Mouse (Mus musculus): Measurements from ENCODE around the gene Sohlh2. TPM values are rescaled to one million over a fixed set of nuclear protein-coding genes. Genes with fewer than 3 reads are reported as not detected.
"Not testable (repeated sequence)": the region's sequence is repeated elsewhere in the genome, so short reads cannot be mapped to it uniquely, and the experiment has no call there.

Gene Sohlh2
- polyA plus RNA-seq, 1 experiment from 2014 or later = 0.13 TPM

- no peaks in the 10 kb centered on the region for H3K27me3 ChIP-seq (ENCODE audit: control insufficient read depth, insufficient read depth, low read length)
- H3K4me3 ChIP-seq (replicated peaks; ENCODE audit: low read length) = no peak overlapping the region
- no peaks in the 10 kb centered on the region for H3K9me3 ChIP-seq (ENCODE audit: control insufficient read depth, low read length)
- no peaks in the 10 kb centered on the region for H3K36me3 ChIP-seq (replicated peaks; ENCODE audit: control insufficient read depth, insufficient read depth)
- no peak for DNase-seq (ENCODE audit: low spot score)
- no peak for ATAC-seq (ENCODE audit: low FRiP score)
- no peak overlapping the region for H3K4me2 ChIP-seq (replicated peaks)
- no peaks in the 10 kb centered on the region for H3K4me1 ChIP-seq (replicated peaks; ENCODE audit: control insufficient read depth, insufficient read depth, low read length)
- no peak overlapping the region for H3K27ac ChIP-seq
- 87% methylated on average over 5 of the region's 5 CpGs for WGBS
- no peak overlapping the region for H3K9ac ChIP-seq
Observed at GRCm38 (mm10) chr3:55195581-55196327, 13.9 kb downstream of the Sohlh2 start.

DNA sequence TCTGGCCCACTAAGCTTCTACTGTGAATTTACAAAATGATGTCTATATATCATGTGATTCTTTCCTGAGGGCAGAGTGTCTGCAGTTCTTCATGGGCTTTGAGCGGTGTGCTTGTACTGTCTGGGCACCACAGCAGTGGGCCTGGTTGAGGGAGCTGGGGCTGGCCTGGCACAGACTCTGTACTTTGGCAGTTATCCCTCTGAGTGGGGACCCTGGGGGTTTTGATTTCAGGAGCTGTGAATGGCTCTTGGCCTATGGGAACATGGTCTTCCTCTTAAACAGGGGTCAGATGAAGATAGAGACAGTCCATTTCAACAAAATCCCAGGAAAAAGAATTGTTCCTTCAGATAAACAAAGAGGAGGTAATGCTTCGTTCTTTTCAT is 14.5 kb downstream of the Sohlh2 start:
- Histone ChIP-seq H3K4me3 (replicated peaks; ENCODE audit: low read length) (no peak overlapping the region), H3K27ac (no peak overlapping the region), H3K4me2 (replicated peaks) (no peak overlapping the region), H3K36me3 (replicated peaks; ENCODE audit: control insufficient read depth, insufficient read depth) (no peaks in the 10 kb centered on the region), H3K4me1 (replicated peaks; ENCODE audit: control insufficient read depth, insufficient read depth, low read length) (no peaks in the 10 kb centered on the region), H3K9ac (no peak overlapping the region), H3K27me3 (ENCODE audit: control insufficient read depth, insufficient read depth, low read length) (no peaks in the 10 kb centered on the region), H3K9me3 (ENCODE audit: control insufficient read depth, low read length) (no peaks in the 10 kb centered on the region)
- DNase-seq (ENCODE audit: low spot score) (no peak), ATAC-seq (ENCODE audit: low FRiP score) (no peak)
- WGBS = 89% methylated on average over 2 of the region's 2 CpGs

DNA sequence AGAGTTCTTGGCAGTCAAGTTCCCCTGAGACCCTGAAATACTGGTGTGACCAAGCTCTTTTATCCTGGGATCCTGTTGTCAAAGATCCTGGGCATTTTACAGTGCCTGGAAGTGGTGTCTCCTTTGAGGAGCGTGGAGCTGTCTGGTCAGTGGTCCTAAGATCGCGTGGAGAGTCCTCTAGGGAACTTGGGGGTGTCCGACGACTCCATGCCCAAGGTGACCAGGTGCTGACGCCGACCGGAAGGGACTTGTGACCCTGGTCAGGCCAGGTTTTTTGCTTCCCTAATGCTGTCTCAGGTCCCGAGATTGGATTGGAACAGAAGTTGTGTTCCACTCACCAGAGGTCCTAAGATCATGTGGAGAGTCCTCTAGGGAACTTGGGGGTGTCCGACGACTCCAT is 21.8 kb downstream of the Sohlh2 start:
- WGBS = 94% methylated on average over 11 of the region's 11 CpGs
- H3K9me3 ChIP-seq (ENCODE audit: control insufficient read depth, low read length); H3K4me1 ChIP-seq (replicated peaks; ENCODE audit: control insufficient read depth, insufficient read depth, low read length); H3K36me3 ChIP-seq (replicated peaks; ENCODE audit: control insufficient read depth, insufficient read depth); H3K4me3 ChIP-seq (replicated peaks; ENCODE audit: low read length); DNase-seq (ENCODE audit: low spot score); ATAC-seq (ENCODE audit: low FRiP score); H3K4me2 ChIP-seq (replicated peaks); H3K27me3 ChIP-seq (ENCODE audit: control insufficient read depth, insufficient read depth, low read length); H3K27ac ChIP-seq; H3K9ac ChIP-seq: not testable (repeated sequence)

- H3K4me3 ChIP-seq (replicated peaks; ENCODE audit: low read length) = no peak overlapping the region
- DNase-seq (ENCODE audit: low spot score) (no peak), ATAC-seq (ENCODE audit: low FRiP score) (no peak)
- no peaks in the 10 kb centered on the region for H3K27me3 ChIP-seq (ENCODE audit: control insufficient read depth, insufficient read depth, low read length)
- no peaks in the 10 kb centered on the region for H3K9me3 ChIP-seq (ENCODE audit: control insufficient read depth, low read length)
- no peak overlapping the region for H3K9ac ChIP-seq
- H3K4me1 ChIP-seq (replicated peaks; ENCODE audit: control insufficient read depth, insufficient read depth, low read length) = no peaks in the 10 kb centered on the region
- H3K27ac ChIP-seq = no peak overlapping the region
- WGBS = 99% methylated on average over 2 of the region's 2 CpGs
- no peak overlapping the region for H3K4me2 ChIP-seq (replicated peaks)
- H3K36me3 ChIP-seq (replicated peaks; ENCODE audit: control insufficient read depth, insufficient read depth) = no peaks in the 10 kb centered on the region
Observed at GRCm38 (mm10) chr3:55206413-55206812, 24.6 kb downstream of the Sohlh2 start.

- H3K27me3 ChIP-seq (ENCODE audit: control insufficient read depth, insufficient read depth, low read length) = no peaks in the 10 kb centered on the region
- ATAC-seq (ENCODE audit: low FRiP score) = no peak
- WGBS = 70% methylated on average over 6 of the region's 6 CpGs
- H3K27ac ChIP-seq = no peak overlapping the region
- no peaks in the 10 kb centered on the region for H3K36me3 ChIP-seq (replicated peaks; ENCODE audit: control insufficient read depth, insufficient read depth)
- H3K4me2 ChIP-seq (replicated peaks) = no peak overlapping the region
- no peaks in the 10 kb centered on the region for H3K4me1 ChIP-seq (replicated peaks; ENCODE audit: control insufficient read depth, insufficient read depth, low read length)
- H3K9ac ChIP-seq = no peak overlapping the region
- H3K4me3 ChIP-seq (replicated peaks; ENCODE audit: low read length) = no peak overlapping the region
- DNase-seq (ENCODE audit: low spot score) = no peak
- H3K9me3 ChIP-seq (ENCODE audit: control insufficient read depth, low read length) = no peaks in the 10 kb centered on the region
Observed at GRCm38 (mm10) chr3:55207665-55208064, 25.8 kb downstream of the Sohlh2 start.

DNA sequence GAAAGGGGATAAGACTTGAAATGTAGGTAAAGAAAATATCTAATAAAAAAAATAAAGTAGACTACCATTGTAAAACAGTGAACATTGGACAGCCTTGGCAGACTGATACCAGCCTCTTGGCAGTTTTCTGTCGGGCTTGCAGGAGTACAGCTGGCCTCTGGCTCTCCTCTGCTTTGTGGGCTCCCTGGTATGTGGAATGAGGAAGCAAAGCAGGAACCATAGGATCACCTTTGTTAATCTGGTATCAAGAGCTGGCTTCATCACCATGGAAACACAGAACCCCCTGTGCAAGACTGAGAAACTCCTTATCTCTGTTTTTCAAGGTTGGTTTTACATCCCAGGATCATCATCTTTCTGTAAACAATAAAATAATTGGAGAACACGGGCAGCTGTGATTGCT is 30.4 kb downstream of the Sohlh2 start:
- H3K27me3 ChIP-seq (ENCODE audit: control insufficient read depth, insufficient read depth, low read length) = no peaks in the 10 kb centered on the region
- H3K9me3 ChIP-seq (ENCODE audit: control insufficient read depth, low read length) = no peaks in the 10 kb centered on the region
- 28% methylated on average over 2 of the region's 2 CpGs for WGBS
- no peak overlapping the region for H3K27ac ChIP-seq
- H3K4me2 ChIP-seq (replicated peaks) = no peak overlapping the region
- ATAC-seq (ENCODE audit: low FRiP score) (no peak), DNase-seq (ENCODE audit: low spot score) (no peak)
- H3K9ac ChIP-seq = no peak overlapping the region
- H3K36me3 ChIP-seq (replicated peaks; ENCODE audit: control insufficient read depth, insufficient read depth) = no peaks in the 10 kb centered on the region
- H3K4me1 ChIP-seq (replicated peaks; ENCODE audit: control insufficient read depth, insufficient read depth, low read length) = peaks cover 4% of the 10 kb centered on the region; the same call in 1 of the 2 replicates
- H3K4me3 ChIP-seq (replicated peaks; ENCODE audit: low read length) = no peak overlapping the region

DNA sequence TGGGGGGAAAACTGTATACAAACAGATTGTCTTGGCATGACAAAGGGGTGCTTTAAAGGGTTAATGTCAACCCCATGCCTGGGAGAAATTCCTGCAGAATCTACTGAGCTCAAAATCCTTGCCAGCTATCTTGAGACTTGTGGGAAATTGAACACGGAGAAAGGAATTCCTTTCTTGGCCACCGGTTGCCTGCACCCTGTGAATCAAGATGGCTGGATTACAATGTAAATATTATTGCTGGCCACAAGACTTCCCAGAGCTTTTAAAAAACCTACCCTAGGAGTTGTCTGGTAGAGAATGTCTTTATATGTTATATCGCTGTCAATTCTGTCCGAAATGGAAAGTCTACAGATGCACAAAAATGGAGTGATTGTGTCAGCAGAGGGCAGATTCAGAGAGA is 32.0 kb downstream of the Sohlh2 start:
- no peak for ATAC-seq (ENCODE audit: low FRiP score)
- H3K9me3 ChIP-seq (ENCODE audit: control insufficient read depth, low read length) = no peaks in the 10 kb centered on the region
- H3K27ac ChIP-seq = 0 out of 2 replicates have a peak overlapping the region, but pooled peaks have one; percentile 21
- WGBS = 57% methylated on average over 4 of the region's 4 CpGs
- H3K9ac ChIP-seq = no peak overlapping the region
- H3K27me3 ChIP-seq (ENCODE audit: control insufficient read depth, insufficient read depth, low read length) = no peaks in the 10 kb centered on the region
- H3K36me3 ChIP-seq (replicated peaks; ENCODE audit: control insufficient read depth, insufficient read depth) = no peaks in the 10 kb centered on the region
- H3K4me3 ChIP-seq (replicated peaks; ENCODE audit: low read length) = no peak overlapping the region
- H3K4me2 ChIP-seq (replicated peaks) = 0 out of 2 replicates have a peak overlapping the region, but pooled peaks have one; percentile 6
- H3K4me1 ChIP-seq (replicated peaks; ENCODE audit: control insufficient read depth, insufficient read depth, low read length) = peaks cover 4% of the 10 kb centered on the region; the same call in 1 of the 2 replicates
- DNase-seq (ENCODE audit: low spot score) = no peak

- no peaks in the 10 kb centered on the region for H3K36me3 ChIP-seq (replicated peaks; ENCODE audit: control insufficient read depth, insufficient read depth)
- H3K4me1 ChIP-seq (replicated peaks; ENCODE audit: control insufficient read depth, insufficient read depth, low read length) = peaks cover 4% of the 10 kb centered on the region; the same call in 1 of the 2 replicates
- H3K9me3 ChIP-seq (ENCODE audit: control insufficient read depth, low read length) = no peaks in the 10 kb centered on the region
- ATAC-seq (ENCODE audit: low FRiP score) (peak; percentile 31; the same call in 1 of the 2 replicates), DNase-seq (ENCODE audit: low spot score) (peak; percentile 55)
- no peak overlapping the region for H3K27ac ChIP-seq
- H3K9ac ChIP-seq = no peak overlapping the region
- no peak overlapping the region for H3K4me3 ChIP-seq (replicated peaks; ENCODE audit: low read length)
- WGBS = 59% methylated on average over 6 of the region's 6 CpGs
- no peak overlapping the region for H3K4me2 ChIP-seq (replicated peaks)
- H3K27me3 ChIP-seq (ENCODE audit: control insufficient read depth, insufficient read depth, low read length) = no peaks in the 10 kb centered on the region
Observed at GRCm38 (mm10) chr3:55214413-55214812, 32.6 kb downstream of the Sohlh2 start.

DNA sequence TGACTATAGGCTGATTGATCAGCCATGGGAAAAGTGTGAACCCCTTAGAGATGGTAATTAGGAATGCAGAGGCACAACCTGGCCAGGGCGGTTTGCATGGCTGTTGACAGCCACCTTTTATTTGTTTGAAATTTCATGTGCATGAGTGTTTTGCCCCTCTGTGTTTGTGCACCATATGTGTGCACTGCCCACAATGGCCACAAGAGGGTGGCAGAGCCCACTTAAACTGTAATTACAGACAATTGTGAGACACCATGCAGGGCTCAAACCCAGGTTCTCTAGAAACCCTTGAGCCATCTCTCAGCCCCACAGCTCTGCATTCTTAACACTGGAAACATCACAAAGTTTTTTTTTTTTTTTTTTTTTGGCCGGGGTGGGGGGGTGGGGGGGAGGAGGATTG is 40.7 kb downstream of the Sohlh2 start:
- peaks cover 3% of the 10 kb centered on the region; the same call in 1 of the 2 replicates for H3K9me3 ChIP-seq (ENCODE audit: control insufficient read depth, low read length)
- H3K36me3 ChIP-seq (replicated peaks; ENCODE audit: control insufficient read depth, insufficient read depth) = no peaks in the 10 kb centered on the region
- DNase-seq (ENCODE audit: low spot score) (no peak), ATAC-seq (ENCODE audit: low FRiP score) (no peak)
- no peak overlapping the region for H3K4me3 ChIP-seq (replicated peaks; ENCODE audit: low read length)
- H3K9ac ChIP-seq = no peak overlapping the region
- no peaks in the 10 kb centered on the region for H3K27me3 ChIP-seq (ENCODE audit: control insufficient read depth, insufficient read depth, low read length)
- no peaks in the 10 kb centered on the region for H3K4me1 ChIP-seq (replicated peaks; ENCODE audit: control insufficient read depth, insufficient read depth, low read length)
- WGBS = 94% methylated on average over 2 of the region's 2 CpGs
- no peak overlapping the region for H3K4me2 ChIP-seq (replicated peaks)
- H3K27ac ChIP-seq = no peak overlapping the region

Measured in hindbrain, embryonic 14.5 days (tissue).